16 mouse cellular contexts compared by ENCODE assay signal in the genomic region with DNA sequence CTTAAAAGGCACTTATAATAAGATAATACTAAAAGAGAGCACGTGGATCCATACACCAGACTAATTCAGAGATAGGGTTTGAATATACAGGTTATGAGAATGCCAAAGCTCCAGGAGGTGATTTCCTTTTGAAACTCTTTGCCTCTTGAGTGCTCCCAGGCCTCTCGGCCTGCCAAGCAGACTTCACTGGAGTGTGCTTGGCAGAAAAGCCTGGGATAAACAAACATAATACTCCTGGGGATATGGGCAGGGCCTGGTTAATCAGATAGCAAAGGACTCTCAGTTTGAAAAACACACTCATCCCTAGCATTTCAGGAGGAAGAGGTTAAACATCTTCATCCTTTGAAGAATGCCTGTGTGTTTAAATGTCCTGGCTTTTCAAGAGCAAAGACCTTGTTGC. TPM values are rescaled to one million over a fixed set of nuclear protein-coding genes. Genes with fewer than 3 reads are reported as not detected.
A peak's percentile ranks its signal among the peaks of the same experiment; 100 is the strongest.
DNase-seq lines count a peak whose midpoint lies in the region; ATAC-seq and TF ChIP-seq lines count a peak whose summit lies in the region.
"Had no signal": no experiment of that assay in that cellular context is flagged by ENCODE, and none has a peak within 500 bp of the region (broad histone marks: within the 10 kb centered on the region; RNA-seq: fewer than 3 reads in every experiment).

No protein-coding gene starts in this region.

- no peak for ATAC-seq in lung, postnatal 0 days
- ATAC-seq in forebrain, embryonic 15.5 days (replicated peaks) = no peak
- ATAC-seq: forebrain, embryonic 16.5 days had no signal

- whole genome bisulfite sequencing in lung, postnatal 0 days = 44% methylated on average over 2 of the region's 2 CpGs
- 80% methylated on average over 2 of the region's 2 CpGs for WGBS in forebrain, embryonic 15.5 days

- no peaks in the 10 kb centered on the region for H3K4me1 ChIP-seq in lung, postnatal 0 days (ENCODE audit: insufficient read depth, low read depth, low read length)
- H3K4me1 ChIP-seq in forebrain, embryonic 15.5 days = no peaks in the 10 kb centered on the region
- H3K4me1 ChIP-seq: embryonic facial prominence, embryonic 12.5 days; heart, embryonic 13.5 days; hindbrain, embryonic 15.5 days had no signal

- no peak overlapping the region for H3K9ac ChIP-seq in lung, postnatal 0 days (replicated peaks; ENCODE audit: low read depth)
- no peak overlapping the region for H3K9ac ChIP-seq in forebrain, embryonic 15.5 days (replicated peaks)
- H3K9ac ChIP-seq: embryonic facial prominence, embryonic 12.5 days; heart, embryonic 13.5 days; hindbrain, embryonic 15.5 days had no signal

- no peak overlapping the region for H3K4me2 ChIP-seq in lung, postnatal 0 days (replicated peaks; ENCODE audit: low read depth, low read length)
- H3K4me2 ChIP-seq in forebrain, embryonic 15.5 days (replicated peaks) = no peak overlapping the region
- H3K4me2 ChIP-seq: embryonic facial prominence, embryonic 12.5 days; heart, embryonic 13.5 days; hindbrain, embryonic 15.5 days had no signal

- no peak for TF ChIP-seq CTCF in lung, postnatal 0 days (IDR thresholded peaks at IDR 0.05)

- H3K9me3 ChIP-seq in lung, postnatal 0 days (ENCODE audit: low read length) = no peaks in the 10 kb centered on the region
- no peaks in the 10 kb centered on the region for H3K9me3 ChIP-seq in forebrain, embryonic 15.5 days
- H3K9me3 ChIP-seq: embryonic facial prominence, embryonic 12.5 days; heart, embryonic 13.5 days; hindbrain, embryonic 15.5 days had no signal

- TF ChIP-seq EP300 in lung, postnatal 0 days (IDR thresholded peaks at IDR 0.05) = no peak

- H3K27ac ChIP-seq in lung, postnatal 0 days (ENCODE audit: low read length) = no peak overlapping the region
- no peak overlapping the region for H3K27ac ChIP-seq in forebrain, embryonic 15.5 days (replicated peaks)
- H3K27ac ChIP-seq: embryonic facial prominence, embryonic 12.5 days; heart, embryonic 13.5 days; hindbrain, embryonic 15.5 days had no signal

- H3K36me3 ChIP-seq in lung, postnatal 0 days (ENCODE audit: insufficient read depth, low read length) = no peaks in the 10 kb centered on the region
- no peaks in the 10 kb centered on the region for H3K36me3 ChIP-seq in forebrain, embryonic 15.5 days
- H3K36me3 ChIP-seq: embryonic facial prominence, embryonic 12.5 days; heart, embryonic 13.5 days; hindbrain, embryonic 15.5 days had no signal

- DNase-seq in kidney, adult 11 months = peak; percentile 7
- DNase-seq in kidney, postnatal 4 days = no peak
- peak; percentile 66 to 71 for DNase-seq in lung, adult 18-20 months
- DNase-seq in lung, postnatal 0 days (ENCODE audit: low spot score) = peak; percentile 6
- DNase-seq in lung, postnatal 36 days = peak; percentile 71
- no peak for DNase-seq in left cerebral cortex, adult 18-20 months (ENCODE audit: low spot score in 2 of 2)
- DNase-seq: cerebellum, adult 11-12 months; cerebellum, adult 9-10 months; cerebellum, postnatal 25 days; gastrocnemius, postnatal 10 days; heart, postnatal 36 days had no signal

- no peak overlapping the region for H3K4me3 ChIP-seq in lung, postnatal 0 days (ENCODE audit: low read depth, low read length)
- H3K4me3 ChIP-seq in forebrain, embryonic 15.5 days = no peak overlapping the region
- H3K4me3 ChIP-seq: embryonic facial prominence, embryonic 12.5 days; heart, embryonic 13.5 days; hindbrain, embryonic 15.5 days had no signal

- no peaks in the 10 kb centered on the region for H3K27me3 ChIP-seq in lung, postnatal 0 days (replicated peaks; ENCODE audit: insufficient read depth, low read length)
- no peaks in the 10 kb centered on the region for H3K27me3 ChIP-seq in forebrain, embryonic 15.5 days
- H3K27me3 ChIP-seq: embryonic facial prominence, embryonic 12.5 days; heart, embryonic 13.5 days; hindbrain, embryonic 15.5 days had no signal

RNA-seq across cellular contexts. Expression of a gene that starts 25.4 kb away (rescaled TPM):
- polyA plus RNA-seq in lung, postnatal 0 days (2015; fragmentation: Nextera tagmentation; extraction: Ambion mirVana) = 16.7 and 21.0 TPM in 2 replicates
- 10 to 100 TPM; 53.3 to 55.7 TPM for total RNA-seq in left cerebral cortex, adult 18-20 months (2021)
- 78.9 and 84.1 TPM in 2 replicates for polyA plus RNA-seq in forebrain, embryonic 15.5 days (2015; fragmentation: Nextera tagmentation; extraction: Ambion mirVana)

Comparison
In these comparisons a context has a peak if more than half of its experiments do, and no peak if none do; other contexts are left out.
1. DNase-seq: peak in kidney, adult 11 months (single experiment), lung, adult 18-20 months (2 of 2), lung, postnatal 0 days (single experiment) and lung, postnatal 36 days (single experiment); none in kidney, postnatal 4 days (0 of 2) and left cerebral cortex, adult 18-20 months (0 of 2).